Mouse (Mus musculus) G1E (cell line): ENCODE data around the gene Elp6.

Source experiments
- CTCF ChIP-seq: IDR thresholded peaks from 2 replicates; pipeline ENCODE4 v1.5.1; 2012; ENCODE audit warnings: low read depth, low read length, inconsistent platforms, mixed read lengths
- GATA1 ChIP-seq: IDR thresholded peaks from 2 replicates; pipeline ENCODE4 v1.6.1; 2012; ENCODE audit warnings: borderline replicate concordance, low read length, inconsistent platforms, mixed read lengths
- GATA2 ChIP-seq: IDR thresholded peaks from 2 replicates; pipeline ENCODE4 v1.6.1; 2012; ENCODE audit warnings: low read depth, low read length, inconsistent platforms, borderline replicate concordance
- TAL1 ChIP-seq: conservative IDR thresholded peaks from 2 replicates; pipeline ENCODE4 v1.6.1; 2012; ENCODE audit warnings: low read depth, low read length, inconsistent platforms, mixed read lengths

DNA sequence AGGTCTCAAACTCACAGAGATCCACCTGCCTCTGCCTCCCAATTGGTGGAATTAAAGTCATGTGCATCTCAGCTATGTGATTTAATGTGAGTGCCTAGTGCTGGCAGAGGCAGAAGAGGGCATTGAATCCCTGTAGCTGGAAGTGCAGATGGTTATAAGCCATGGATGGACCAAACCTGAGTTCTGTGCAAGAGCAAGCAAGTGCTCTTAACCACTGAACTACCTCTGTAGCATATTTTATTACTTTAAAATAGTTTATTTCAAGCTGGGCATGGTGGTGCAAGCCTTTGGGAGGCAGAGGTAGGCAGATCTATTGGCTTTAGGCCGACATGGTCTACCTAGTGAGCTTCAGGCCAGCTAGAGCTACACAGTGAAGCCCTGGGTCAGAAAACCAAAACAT is 19.2 kb downstream of the Elp6 start:
- TF ChIP-seq CTCF: no peak
- no peak for TF ChIP-seq GATA1
- TF ChIP-seq GATA2: no peak
- no peak for TF ChIP-seq TAL1
